Mouse (Mus musculus) hindbrain, postnatal 0 days (tissue): ENCODE measurements at regions not wholly inside any gene's neighbourhood (a gene's known extent, or its start where the extent isn't known, plus 50 kb on each side); places are given as distances from the start of the nearest gene placed in this dataset.

Source experiments
- ATAC-seq: fragments of 200-750 bp; cut with Nextera tagmentation; 2 replicates; pipeline ENCODE4 v1.8.0; 2017; ENCODE audit warnings: mild to moderate bottlenecking, moderate TSS enrichment, moderate library complexity
- DNase-seq: peaks from one replicate; pipeline ENCODE4 v3.0.0-alpha.2; 2015; ENCODE audit warnings: low spot score
- H3K27ac ChIP-seq: fragments of 300-500 bp; sonication (generic); 2 replicates; pipeline ENCODE4 v1.5.1; 2014; ENCODE audit warnings: mild to moderate bottlenecking
- H3K27me3 ChIP-seq: fragments of 300-500 bp; sonication (generic); 2 replicates; pipeline ENCODE4 v1.6.1; 2014; ENCODE audit warnings: low read length, mixed read lengths; ENCODE audit not compliant: insufficient read depth
- H3K36me3 ChIP-seq: fragments of 300-500 bp; sonication (generic); 2 replicates; pipeline ENCODE4 v1.6.1; 2014; ENCODE audit warnings: low read length, mixed read lengths; ENCODE audit not compliant: insufficient read depth
- H3K4me1 ChIP-seq: fragments of 300-500 bp; sonication (generic); 2 replicates; pipeline ENCODE4 v1.6.1; 2014; ENCODE audit warnings: antibody characterized with exemption, low read length, mixed read lengths; ENCODE audit not compliant: insufficient read depth
- H3K4me2 ChIP-seq: fragments of 300-500 bp; sonication (generic); 2 replicates; pipeline ENCODE4 v1.6.1; 2014; ENCODE audit warnings: low read depth, mild to moderate bottlenecking, low read length, moderate library complexity, mixed read lengths
- H3K4me3 ChIP-seq: fragments of 300-500 bp; sonication (generic); 2 replicates; pipeline ENCODE4 v1.5.1; 2014; ENCODE audit warnings: low read length
- H3K9ac ChIP-seq: fragments of 300-500 bp; sonication (generic); replicated peaks from 2 replicates; pipeline ENCODE4 v1.6.1; 2014; ENCODE audit warnings: mild to moderate bottlenecking, low read length, moderate library complexity, mixed read lengths
- H3K9me3 ChIP-seq: fragments of 300-500 bp; sonication (generic); 2 replicates; pipeline ENCODE4 v1.6.1; 2016; ENCODE audit warnings: low read length, mixed read lengths
- CTCF ChIP-seq: IDR thresholded peaks from 2 replicates; pipeline ENCODE4 v1.5.1; 2016; ENCODE audit warnings: antibody characterized with exemption, control low read depth, low read depth
- WGBS: fragments of 180-500 bp; shearing (Covaris S2); extraction: QIAGEN DNeasy Blood & Tissue Kit; methylation state at CpG from one replicate; pipeline ENCODE4 v1.1.7; 2014; 5-methylcytosine and 5-hydroxymethylcytosine counted together

DNA sequence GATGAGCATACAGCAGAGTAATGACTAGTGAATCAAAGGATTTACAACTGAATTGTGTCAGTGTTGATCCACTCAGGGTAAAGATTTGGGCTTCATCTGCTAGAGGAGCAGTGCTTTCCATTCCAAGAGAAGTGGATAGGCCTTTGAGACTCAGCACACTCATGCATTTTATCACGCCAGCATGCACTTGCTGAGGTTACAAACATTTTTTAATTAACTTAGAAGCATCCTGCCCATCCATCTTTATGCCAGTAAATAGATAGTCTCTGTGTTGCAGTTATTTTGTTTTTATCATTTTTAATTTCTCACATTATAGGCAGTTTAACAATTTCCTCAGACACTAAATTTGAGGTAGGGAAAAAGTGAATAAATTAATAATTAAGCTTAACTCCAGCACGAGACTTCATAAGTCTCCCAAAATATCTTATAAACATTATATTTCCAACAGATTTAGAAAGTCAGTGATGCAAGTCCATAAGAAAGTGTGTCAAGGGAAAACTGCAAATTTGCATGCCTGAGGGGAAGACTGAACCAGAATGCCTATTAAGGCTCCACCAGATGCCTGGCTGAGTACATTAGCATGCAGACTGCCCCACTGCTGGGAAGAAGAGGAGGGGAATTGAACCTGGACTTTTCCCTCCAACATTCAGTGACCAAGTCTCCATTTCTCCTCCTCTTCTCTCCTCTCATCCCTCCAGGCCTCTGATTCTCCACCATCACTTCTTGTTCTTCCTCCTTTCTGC is 180.2 kb upstream of the Nwd2 start:
- H3K27ac ChIP-seq = no peak overlapping the region
- no peak overlapping the region for H3K4me3 ChIP-seq
- 69% methylated on average over 2 of the region's 2 CpGs for WGBS
- TF ChIP-seq CTCF = no peak
- no peaks in the 10 kb centered on the region for H3K36me3 ChIP-seq
- no peak overlapping the region for H3K9ac ChIP-seq
- no peaks in the 10 kb centered on the region for H3K27me3 ChIP-seq
- ATAC-seq (no peak), DNase-seq (no peak)
- no peaks in the 10 kb centered on the region for H3K4me1 ChIP-seq
- H3K4me2 ChIP-seq = no peak overlapping the region
- no peaks in the 10 kb centered on the region for H3K9me3 ChIP-seq

DNA sequence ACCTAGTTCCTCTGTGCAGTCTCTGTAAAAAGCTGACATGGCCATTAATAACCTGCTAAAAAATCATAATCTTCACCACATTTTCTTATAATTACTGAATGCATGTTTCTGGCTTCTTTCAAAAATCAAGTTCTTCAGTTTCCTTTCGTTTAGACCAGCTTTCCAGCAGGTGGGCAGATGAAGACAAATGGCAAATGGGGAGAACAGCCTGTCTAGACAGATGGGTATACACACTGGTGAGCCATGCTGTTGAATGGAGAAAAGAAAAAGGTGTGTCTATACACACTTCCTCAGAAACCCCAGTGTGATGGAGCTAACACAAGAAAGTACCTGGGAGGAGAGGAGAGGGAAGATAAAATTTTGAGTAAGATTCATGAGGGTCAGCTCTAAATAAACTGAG is 179.2 kb upstream of the Nwd2 start:
- no peak overlapping the region for H3K4me3 ChIP-seq
- H3K27me3 ChIP-seq = no peaks in the 10 kb centered on the region
- H3K27ac ChIP-seq = no peak overlapping the region
- ATAC-seq (no peak), DNase-seq (no peak)
- no peak for TF ChIP-seq CTCF
- H3K4me2 ChIP-seq = no peak overlapping the region
- H3K4me1 ChIP-seq = no peaks in the 10 kb centered on the region
- no peaks in the 10 kb centered on the region for H3K9me3 ChIP-seq
- H3K36me3 ChIP-seq = no peaks in the 10 kb centered on the region
- 42% methylated on average over 1 of the region's 1 CpGs for WGBS
- H3K9ac ChIP-seq = no peak overlapping the region

DNA sequence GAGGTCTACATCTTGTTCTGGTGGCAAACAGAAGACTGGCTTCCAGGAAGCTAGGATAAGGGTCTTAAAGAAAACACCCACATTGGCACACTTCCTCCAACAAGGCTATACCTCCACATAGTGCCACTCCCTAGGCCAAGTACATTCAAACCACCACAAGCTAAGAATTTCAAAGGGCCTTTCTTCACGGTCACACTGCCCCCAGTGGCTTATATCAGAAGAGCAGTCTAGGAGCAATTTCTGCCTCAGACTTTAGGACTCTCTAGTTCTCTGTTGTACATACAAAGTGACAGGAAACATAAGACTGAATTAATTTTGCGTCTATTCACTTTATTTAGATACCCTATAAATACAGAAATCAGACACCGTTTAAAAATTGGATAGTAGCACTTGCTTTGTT is 175.7 kb upstream of the Nwd2 start:
- H3K4me3 ChIP-seq = no peak overlapping the region
- no peak overlapping the region for H3K9ac ChIP-seq
- no peaks in the 10 kb centered on the region for H3K4me1 ChIP-seq
- peak; percentile 37 for TF ChIP-seq CTCF
- no peaks in the 10 kb centered on the region for H3K9me3 ChIP-seq
- WGBS = 70% methylated on average over 3 of the region's 3 CpGs
- H3K27ac ChIP-seq = no peak overlapping the region
- no peak overlapping the region for H3K4me2 ChIP-seq
- ATAC-seq (no peak), DNase-seq (no peak)
- H3K36me3 ChIP-seq = no peaks in the 10 kb centered on the region
- no peaks in the 10 kb centered on the region for H3K27me3 ChIP-seq

DNA sequence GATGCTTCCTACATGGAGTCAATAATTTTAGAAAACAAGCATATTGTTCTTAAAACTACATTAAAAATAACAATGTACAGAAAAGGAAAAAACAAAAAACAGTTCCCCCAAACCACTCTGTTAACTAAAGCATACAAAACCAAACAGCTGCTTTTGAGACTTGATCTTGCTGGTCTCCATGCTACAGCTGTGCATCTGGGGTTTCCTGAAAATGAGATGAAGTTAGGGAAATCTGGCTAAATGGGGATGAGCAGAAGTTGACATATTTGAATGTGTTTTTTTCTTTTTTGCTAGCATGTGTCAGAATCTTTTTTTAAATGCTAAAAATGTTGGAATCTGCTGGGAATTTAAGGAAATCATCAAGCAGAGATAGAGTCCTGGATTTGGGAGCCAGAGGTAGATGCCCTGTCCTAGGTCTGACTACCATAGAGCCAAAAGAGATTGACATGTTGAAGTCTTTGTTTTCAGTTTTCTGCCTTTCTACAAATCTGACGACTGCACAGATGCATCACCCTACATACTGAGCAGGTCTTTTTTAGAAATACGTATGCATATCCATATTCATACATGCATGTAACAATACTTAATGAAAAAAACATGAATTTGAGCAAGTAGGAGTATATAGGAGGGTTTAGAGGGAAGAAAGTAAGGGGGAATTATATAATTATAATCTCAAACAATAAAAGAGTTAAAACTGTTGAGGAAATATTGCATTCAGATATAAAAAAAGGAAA is 172.5 kb upstream of the Nwd2 start:
- Histone ChIP-seq H3K9ac (no peak overlapping the region), H3K4me2 (no peak overlapping the region), H3K4me1 (no peaks in the 10 kb centered on the region), H3K36me3 (no peaks in the 10 kb centered on the region), H3K27ac (no peak overlapping the region), H3K4me3 (no peak overlapping the region), H3K27me3 (no peaks in the 10 kb centered on the region), H3K9me3 (no peaks in the 10 kb centered on the region)
- ATAC-seq (no peak), DNase-seq (no peak)
- no peak for TF ChIP-seq CTCF
- WGBS = 66% methylated on average over 2 of the region's 2 CpGs

DNA sequence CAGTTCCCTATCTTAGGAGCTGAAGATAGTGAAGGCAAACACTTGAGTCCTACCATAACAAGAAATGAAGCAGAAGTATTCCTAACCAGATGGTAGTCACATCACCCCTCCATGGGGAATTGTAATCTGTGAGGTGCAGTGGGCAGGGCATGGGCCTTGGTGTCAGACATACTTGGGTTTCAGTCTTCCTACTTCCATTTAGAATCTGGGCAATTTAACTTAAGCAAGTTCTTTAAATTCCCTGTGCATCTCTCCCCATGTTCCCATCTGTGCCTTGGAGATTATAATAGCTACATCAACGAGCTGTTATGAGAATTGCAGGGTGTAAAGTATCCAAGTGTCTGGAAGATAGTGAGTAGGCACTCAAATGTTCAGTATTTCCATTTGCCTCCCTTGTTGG is 149.9 kb upstream of the Nwd2 start:
- Histone ChIP-seq H3K9ac (no peak overlapping the region), H3K9me3 (no peaks in the 10 kb centered on the region), H3K4me2 (no peak overlapping the region), H3K27ac (no peak overlapping the region), H3K36me3 (no peaks in the 10 kb centered on the region), H3K27me3 (no peaks in the 10 kb centered on the region), H3K4me1 (no peaks in the 10 kb centered on the region), H3K4me3 (no peak overlapping the region)
- DNase-seq (no peak), ATAC-seq (no peak)
- WGBS = 55% methylated on average over 1 of the region's 1 CpGs
- TF ChIP-seq CTCF = no peak

DNA sequence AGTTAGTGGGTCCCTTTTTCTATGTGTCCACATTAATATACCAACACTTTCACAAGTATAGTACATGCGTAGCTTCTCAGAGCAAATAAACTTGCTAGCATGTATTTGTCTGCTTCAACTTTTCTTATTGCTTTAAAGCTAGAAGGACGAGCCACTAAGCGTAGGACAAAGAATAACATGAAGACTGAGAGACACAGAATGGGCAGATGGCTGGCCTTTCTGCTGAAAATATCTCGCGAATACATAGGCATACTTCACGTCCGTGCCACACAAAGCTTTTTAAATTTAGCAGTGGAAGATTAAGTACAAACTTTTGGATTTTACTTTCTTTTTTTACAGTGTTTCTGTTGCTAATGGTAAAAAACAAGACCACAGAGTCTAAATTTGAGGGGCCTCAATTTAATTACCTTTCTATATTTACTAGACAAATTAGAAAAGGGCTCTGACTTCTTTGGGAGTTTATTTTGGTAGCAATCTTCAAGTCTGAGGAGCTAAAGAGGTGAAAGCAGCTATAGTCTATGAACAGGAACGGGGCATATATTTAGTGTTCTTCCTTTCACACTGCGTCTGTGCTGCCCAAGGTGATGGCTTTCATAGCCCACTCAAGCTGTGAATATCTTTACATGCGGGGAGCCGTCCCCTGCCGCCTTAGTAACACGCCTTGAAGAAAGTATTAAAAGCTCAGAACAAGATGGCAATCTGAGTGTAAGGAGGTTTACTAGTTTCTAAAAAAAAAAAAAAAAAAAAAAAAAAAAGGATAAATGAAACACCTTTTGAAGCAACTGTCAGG is 145.7 kb upstream of the Nwd2 start:
- no peak overlapping the region for H3K9ac ChIP-seq
- 85% methylated on average over 13 of the region's 13 CpGs for WGBS
- no peak overlapping the region for H3K27ac ChIP-seq
- H3K4me3 ChIP-seq = no peak overlapping the region
- no peaks in the 10 kb centered on the region for H3K36me3 ChIP-seq
- no peaks in the 10 kb centered on the region for H3K27me3 ChIP-seq
- DNase-seq (no peak), ATAC-seq (no peak)
- no peak overlapping the region for H3K4me2 ChIP-seq
- TF ChIP-seq CTCF = no peak
- no peaks in the 10 kb centered on the region for H3K4me1 ChIP-seq
- H3K9me3 ChIP-seq = no peaks in the 10 kb centered on the region

DNA sequence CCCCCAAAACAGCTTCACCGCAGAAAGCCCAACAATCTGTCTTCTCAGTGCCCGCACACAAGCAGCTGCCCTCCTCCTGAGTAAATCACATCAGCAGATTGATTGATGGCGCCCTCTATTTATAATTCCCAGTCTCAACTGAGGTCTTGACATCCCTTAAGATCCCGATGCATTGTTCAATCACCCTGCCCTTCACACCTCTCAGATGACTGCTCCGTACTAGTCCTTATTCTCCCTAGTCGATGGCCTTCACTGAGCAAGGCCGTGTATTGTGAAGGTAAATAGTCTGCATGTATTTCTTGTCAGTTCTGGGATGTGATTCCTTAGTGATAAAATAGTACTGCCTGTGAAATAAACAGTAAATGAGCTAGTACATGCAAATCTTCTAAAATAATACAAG is 114.7 kb upstream of the Nwd2 start:
- H3K4me1 ChIP-seq = no peaks in the 10 kb centered on the region
- H3K9ac ChIP-seq = no peak overlapping the region

More for the DNA sequence above, 114.7 kb upstream of the Nwd2 start:
- H3K4me3 ChIP-seq = no peak overlapping the region
- no peaks in the 10 kb centered on the region for H3K27me3 ChIP-seq
- H3K27ac ChIP-seq = no peak overlapping the region
- TF ChIP-seq CTCF = no peak
- H3K4me2 ChIP-seq = no peak overlapping the region
- no peaks in the 10 kb centered on the region for H3K9me3 ChIP-seq
- 37% methylated on average over 7 of the region's 7 CpGs for WGBS
- no peaks in the 10 kb centered on the region for H3K36me3 ChIP-seq
- DNase-seq (peak; percentile 24), ATAC-seq (no peak)
